Mouse (Mus musculus): ENCODE data around the gene Pds5a. TPM values are rescaled to one million over a fixed set of nuclear protein-coding genes. Genes with fewer than 3 reads are reported as not detected.

Pds5a gene
- polyA plus RNA-seq, 1 experiment from 2014 or later, result 59.6 TPM

DNA sequence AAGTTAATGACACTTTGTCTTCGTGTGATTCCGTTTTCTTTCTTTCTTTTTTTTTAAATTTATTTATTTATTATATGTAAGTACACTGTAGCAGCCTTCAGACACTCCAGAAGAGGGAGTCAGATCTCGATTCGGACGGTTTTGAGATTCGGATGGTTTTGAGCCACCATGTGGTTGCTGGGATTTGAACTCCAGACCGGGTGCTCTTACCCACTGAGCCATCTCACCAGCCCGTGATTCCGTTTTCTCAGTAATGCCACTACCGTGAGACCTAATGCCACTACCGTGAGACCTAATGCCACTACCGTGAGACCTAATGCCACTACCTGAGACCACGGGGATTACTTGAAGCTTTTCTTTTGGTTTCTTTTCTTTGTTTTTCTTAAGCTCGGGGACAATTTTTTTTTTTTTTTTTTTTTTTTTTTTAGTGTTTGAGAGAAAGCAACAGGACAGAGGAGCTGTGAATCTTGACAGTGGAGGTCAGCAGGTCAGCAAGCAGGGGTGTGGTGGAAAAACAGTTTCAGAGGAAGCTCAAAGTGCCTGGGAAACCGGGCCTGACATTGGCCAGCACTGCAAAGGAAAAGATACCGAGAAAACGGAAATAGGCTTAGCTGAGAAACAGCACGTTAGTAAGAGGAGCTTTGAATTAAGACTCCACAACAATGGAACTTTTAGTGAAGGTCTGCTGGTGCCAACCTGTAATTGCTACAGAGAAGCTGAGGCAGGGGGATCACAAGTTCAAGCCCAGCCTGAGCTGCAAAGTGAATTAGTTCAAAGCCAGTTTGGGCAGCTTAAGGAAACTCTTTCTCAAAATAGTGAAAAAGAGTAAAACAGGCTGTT lies 19.2 kb upstream of the Pds5a start:
- ATAC-seq (ENCODE audit: low read depth), result no peak
- Histone ChIP-seq H3K4me2 (ENCODE audit: low read depth, low read length) (no peak overlapping the region), H3K36me3 (ENCODE audit: control insufficient read depth, insufficient read depth, low read length) (no peaks in the 10 kb centered on the region), H3K27me3 (ENCODE audit: control insufficient read depth, insufficient read depth, low read depth, low read length) (no peaks in the 10 kb centered on the region), H3K27ac (ENCODE audit: low read length) (no peak overlapping the region), H3K9ac (ENCODE audit: low read length) (no peak overlapping the region), H3K4me1 (replicated peaks; ENCODE audit: control insufficient read depth, insufficient read depth, low read length) (no peaks in the 10 kb centered on the region), H3K4me3 (ENCODE audit: low read length) (no peak overlapping the region), H3K9me3 (ENCODE audit: control insufficient read depth, low read length) (no peaks in the 10 kb centered on the region)
- WGBS, result 77% methylated on average over 18 of the region's 18 CpGs

DNA sequence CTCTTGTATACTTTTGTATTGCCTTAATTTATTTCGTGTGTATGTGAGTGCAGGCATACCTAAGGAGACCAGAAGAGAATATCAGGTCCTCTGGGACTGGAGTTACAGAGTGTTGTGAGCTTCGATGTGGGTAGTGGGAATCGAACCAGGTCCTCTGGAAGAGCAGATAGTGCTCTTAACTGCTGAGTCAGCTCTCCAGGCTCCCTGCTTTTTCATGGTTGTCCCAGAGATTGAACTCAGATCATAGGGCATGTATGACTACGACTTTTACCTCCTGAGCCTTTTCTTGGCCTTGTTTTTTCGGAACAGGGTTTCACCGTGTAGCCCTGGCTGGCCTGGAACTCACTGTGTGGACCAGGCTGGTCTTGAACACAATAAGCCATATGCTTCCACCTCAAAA lies 17.0 kb upstream of the Pds5a start:
- Histone ChIP-seq H3K27ac (ENCODE audit: low read length) (no peak overlapping the region), H3K36me3 (ENCODE audit: control insufficient read depth, insufficient read depth, low read length) (no peaks in the 10 kb centered on the region), H3K4me1 (replicated peaks; ENCODE audit: control insufficient read depth, insufficient read depth, low read length) (no peaks in the 10 kb centered on the region), H3K9ac (ENCODE audit: low read length) (no peak overlapping the region), H3K9me3 (ENCODE audit: control insufficient read depth, low read length) (no peaks in the 10 kb centered on the region), H3K27me3 (ENCODE audit: control insufficient read depth, insufficient read depth, low read depth, low read length) (no peaks in the 10 kb centered on the region), H3K4me2 (ENCODE audit: low read depth, low read length) (no peak overlapping the region), H3K4me3 (ENCODE audit: low read length) (no peak overlapping the region)
- 83% methylated on average over 6 of the region's 6 CpGs for WGBS
- ATAC-seq (ENCODE audit: low read depth), result no peak

DNA sequence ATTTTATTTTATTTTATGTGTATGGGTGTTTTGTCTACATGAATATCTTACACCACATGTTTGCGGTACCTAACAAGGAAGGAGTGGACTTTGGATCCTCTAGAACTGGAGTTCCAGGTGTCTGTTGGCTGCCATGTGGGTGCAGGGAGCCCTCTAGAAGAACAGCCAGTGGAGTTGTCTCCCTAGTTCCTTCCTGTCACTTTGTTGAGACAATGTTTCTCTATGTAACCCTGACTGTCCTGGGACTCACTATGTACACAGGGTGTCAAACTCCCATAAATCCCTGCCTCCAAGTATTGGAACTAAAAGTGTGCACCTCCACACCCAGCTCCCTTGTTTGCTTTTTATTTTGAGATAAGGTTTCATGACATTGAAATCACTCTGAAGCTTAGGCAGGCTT lies 13.4 kb upstream of the Pds5a start:
- Histone ChIP-seq H3K9ac (ENCODE audit: low read length) (no peak overlapping the region), H3K4me2 (ENCODE audit: low read depth, low read length) (no peak overlapping the region), H3K27ac (ENCODE audit: low read length) (no peak overlapping the region), H3K4me3 (ENCODE audit: low read length) (no peak overlapping the region), H3K4me1 (replicated peaks; ENCODE audit: control insufficient read depth, insufficient read depth, low read length) (no peaks in the 10 kb centered on the region), H3K36me3 (ENCODE audit: control insufficient read depth, insufficient read depth, low read length) (no peaks in the 10 kb centered on the region), H3K9me3 (ENCODE audit: control insufficient read depth, low read length) (no peaks in the 10 kb centered on the region), H3K27me3 (ENCODE audit: control insufficient read depth, insufficient read depth, low read depth, low read length) (no peaks in the 10 kb centered on the region)
- ATAC-seq (ENCODE audit: low read depth), result no peak
- WGBS, result 91% methylated on average over 1 of the region's 1 CpGs

DNA sequence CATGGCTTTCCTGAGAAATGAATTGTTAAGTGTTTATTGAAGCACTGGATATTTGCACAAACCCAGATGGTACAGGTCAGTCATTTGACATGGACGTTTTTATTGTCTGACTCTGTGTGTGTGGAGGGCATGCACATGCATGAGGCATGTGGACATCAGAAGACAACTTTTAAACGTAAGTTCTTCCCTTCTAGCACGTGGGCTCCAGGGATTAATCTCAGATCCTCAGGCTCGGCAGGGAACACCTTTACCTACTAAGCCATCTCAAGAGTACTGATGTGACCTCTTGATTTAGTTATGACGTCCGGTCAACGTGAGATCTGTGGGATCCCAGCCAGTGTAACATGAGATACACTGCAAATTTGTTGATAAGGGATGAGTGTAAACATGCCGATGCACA lies 12.2 kb upstream of the Pds5a start:
- 38% methylated on average over 8 of the region's 8 CpGs for WGBS
- Histone ChIP-seq H3K4me1 (replicated peaks; ENCODE audit: control insufficient read depth, insufficient read depth, low read length) (no peaks in the 10 kb centered on the region), H3K9ac (ENCODE audit: low read length) (no peak overlapping the region), H3K36me3 (ENCODE audit: control insufficient read depth, insufficient read depth, low read length) (no peaks in the 10 kb centered on the region), H3K4me3 (ENCODE audit: low read length) (no peak overlapping the region), H3K27ac (ENCODE audit: low read length) (no peak overlapping the region), H3K9me3 (ENCODE audit: control insufficient read depth, low read length) (no peaks in the 10 kb centered on the region), H3K4me2 (ENCODE audit: low read depth, low read length) (no peak overlapping the region), H3K27me3 (ENCODE audit: control insufficient read depth, insufficient read depth, low read depth, low read length) (no peaks in the 10 kb centered on the region)
- ATAC-seq (ENCODE audit: low read depth), result no peak

DNA sequence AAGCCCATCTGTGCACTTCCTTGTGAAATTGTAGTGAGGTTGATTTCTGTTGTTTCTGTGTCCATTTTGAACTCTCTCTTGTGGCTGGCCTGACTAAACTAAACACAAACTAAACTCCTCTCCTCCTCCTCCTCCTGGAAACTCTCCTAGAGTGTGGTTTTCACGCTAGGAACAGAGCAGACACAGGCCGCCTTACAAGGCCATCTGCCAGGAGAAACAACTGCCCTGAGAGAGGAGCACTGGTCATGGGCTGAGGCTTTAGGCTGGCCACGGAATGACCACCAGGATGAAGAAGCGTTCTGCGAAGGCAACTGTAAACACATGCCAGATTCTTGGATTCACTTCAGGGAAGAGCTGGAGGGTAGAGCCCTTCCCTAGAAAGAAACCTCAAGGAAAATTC lies 8.9 kb upstream of the Pds5a start:
- no peak overlapping the region for H3K9ac ChIP-seq (ENCODE audit: low read length)
- H3K36me3 ChIP-seq (ENCODE audit: control insufficient read depth, insufficient read depth, low read length), result no peaks in the 10 kb centered on the region
- ATAC-seq (ENCODE audit: low read depth), result no peak
- no peak overlapping the region for H3K4me3 ChIP-seq (ENCODE audit: low read length)
- H3K4me1 ChIP-seq (replicated peaks; ENCODE audit: control insufficient read depth, insufficient read depth, low read length), result no peaks in the 10 kb centered on the region
- H3K4me2 ChIP-seq (ENCODE audit: low read depth, low read length), result no peak overlapping the region
- no peaks in the 10 kb centered on the region for H3K27me3 ChIP-seq (ENCODE audit: control insufficient read depth, insufficient read depth, low read depth, low read length)
- WGBS, result 50% methylated on average over 5 of the region's 5 CpGs
- no peak overlapping the region for H3K27ac ChIP-seq (ENCODE audit: low read length)
- no peaks in the 10 kb centered on the region for H3K9me3 ChIP-seq (ENCODE audit: control insufficient read depth, low read length)

DNA sequence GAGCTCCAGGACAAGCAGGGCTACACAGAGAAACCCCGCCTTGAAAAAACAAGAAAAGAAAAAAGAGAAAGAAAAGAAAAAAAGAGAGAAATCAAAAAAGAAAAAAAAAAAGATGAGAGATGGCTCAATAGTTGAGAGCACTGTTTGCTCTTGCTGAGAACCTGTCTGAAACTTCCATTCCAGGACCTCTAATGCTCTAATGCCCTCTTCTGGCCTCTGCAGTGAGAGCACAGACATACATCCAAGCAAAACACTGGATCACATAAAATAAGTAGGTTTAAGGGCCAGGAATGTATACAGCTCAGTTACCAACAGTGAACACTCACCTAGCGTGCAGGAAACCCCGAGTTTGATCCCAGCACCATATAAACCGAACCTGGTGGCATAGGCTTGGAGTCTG lies 8.1 kb upstream of the Pds5a start:
- Histone ChIP-seq H3K4me2 (ENCODE audit: low read depth, low read length) (no peak overlapping the region), H3K36me3 (ENCODE audit: control insufficient read depth, insufficient read depth, low read length) (no peaks in the 10 kb centered on the region), H3K9ac (ENCODE audit: low read length) (no peak overlapping the region), H3K27me3 (ENCODE audit: control insufficient read depth, insufficient read depth, low read depth, low read length) (no peaks in the 10 kb centered on the region), H3K4me1 (replicated peaks; ENCODE audit: control insufficient read depth, insufficient read depth, low read length) (no peaks in the 10 kb centered on the region), H3K27ac (ENCODE audit: low read length) (no peak overlapping the region), H3K9me3 (ENCODE audit: control insufficient read depth, low read length) (no peaks in the 10 kb centered on the region), H3K4me3 (ENCODE audit: low read length) (no peak overlapping the region)
- WGBS, result 76% methylated on average over 4 of the region's 4 CpGs
- ATAC-seq (ENCODE audit: low read depth), result no peak

DNA sequence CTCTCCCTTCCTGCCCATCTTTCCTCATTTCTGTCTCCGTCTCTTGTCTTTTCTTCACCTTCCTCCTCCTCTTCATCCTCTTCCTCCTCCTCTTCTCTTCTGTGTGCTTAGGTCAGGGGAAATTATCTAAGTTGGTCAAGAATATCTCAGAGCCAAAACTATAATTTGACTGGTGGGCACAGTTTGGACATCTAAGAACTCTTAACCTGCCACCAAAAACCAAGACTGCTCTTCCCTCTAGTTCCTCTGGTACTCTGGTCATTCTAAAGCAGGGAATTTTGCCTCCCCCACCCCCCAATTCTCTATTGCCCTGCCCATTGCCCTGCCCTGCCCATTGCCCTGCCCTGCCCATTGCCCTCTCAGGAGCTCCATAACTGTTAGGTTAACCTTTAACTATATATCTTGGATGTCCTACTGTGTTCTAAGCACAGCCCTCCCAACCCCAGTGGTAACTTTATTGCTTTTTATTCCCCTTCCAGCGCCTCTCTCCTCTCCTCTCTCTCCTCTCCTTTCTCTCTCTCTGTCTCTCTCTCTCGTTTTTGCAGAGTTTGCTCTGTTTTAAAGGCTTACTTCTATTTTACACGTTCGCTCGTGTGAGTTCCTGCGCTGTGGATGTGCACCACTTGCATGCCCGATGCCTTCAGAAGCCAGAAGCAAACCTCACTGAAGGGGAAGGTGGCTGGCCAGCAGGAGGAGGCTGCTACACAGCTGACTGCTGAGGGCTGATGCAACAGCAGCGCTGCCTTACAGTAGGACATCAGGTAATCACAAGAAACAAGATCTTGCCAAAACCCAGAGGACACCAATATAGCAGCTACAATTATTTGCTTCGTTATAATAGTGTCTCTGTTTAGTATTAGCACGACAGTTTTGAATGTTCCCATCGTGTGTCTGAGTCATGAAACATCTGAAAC lies 6.9 kb upstream of the Pds5a start:
- no peak overlapping the region for H3K27ac ChIP-seq (ENCODE audit: low read length)
- no peak overlapping the region for H3K9ac ChIP-seq (ENCODE audit: low read length)
- H3K4me1 ChIP-seq (replicated peaks; ENCODE audit: control insufficient read depth, insufficient read depth, low read length), result no peaks in the 10 kb centered on the region
- no peaks in the 10 kb centered on the region for H3K27me3 ChIP-seq (ENCODE audit: control insufficient read depth, insufficient read depth, low read depth, low read length)
- 73% methylated on average over 12 of the region's 12 CpGs for WGBS
- no peak for ATAC-seq (ENCODE audit: low read depth)
- no peak overlapping the region for H3K4me3 ChIP-seq (ENCODE audit: low read length)
- H3K36me3 ChIP-seq (ENCODE audit: control insufficient read depth, insufficient read depth, low read length), result no peaks in the 10 kb centered on the region
- H3K4me2 ChIP-seq (ENCODE audit: low read depth, low read length), result no peak overlapping the region
- H3K9me3 ChIP-seq (ENCODE audit: control insufficient read depth, low read length), result no peaks in the 10 kb centered on the region

DNA sequence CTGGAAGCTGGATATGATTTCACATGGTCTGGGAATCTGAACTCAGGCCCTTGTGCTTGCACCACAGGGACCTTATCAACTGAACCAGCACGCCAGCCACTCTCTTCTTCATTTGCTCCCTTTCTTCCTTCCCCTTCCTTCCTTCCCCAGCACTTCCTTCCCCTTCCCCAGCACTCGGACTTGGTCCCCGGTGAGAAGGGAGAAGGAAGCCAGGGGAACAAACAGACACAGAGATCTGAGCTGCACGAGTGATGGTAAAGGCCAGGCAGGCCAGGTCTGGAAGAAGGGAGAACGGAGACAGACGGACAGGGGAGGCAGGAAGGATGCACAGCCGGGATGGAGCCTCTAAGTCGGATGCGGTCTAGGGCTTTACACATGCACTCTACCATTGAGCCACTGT lies 5.2 kb upstream of the Pds5a start:
- Histone ChIP-seq H3K9ac (ENCODE audit: low read length) (no peak overlapping the region), H3K4me1 (replicated peaks; ENCODE audit: control insufficient read depth, insufficient read depth, low read length) (0 out of 2 replicates have a peak, but pooled peaks cover 2% of the 10 kb centered on the region), H3K36me3 (ENCODE audit: control insufficient read depth, insufficient read depth, low read length) (no peaks in the 10 kb centered on the region), H3K27me3 (ENCODE audit: control insufficient read depth, insufficient read depth, low read depth, low read length) (no peaks in the 10 kb centered on the region), H3K27ac (ENCODE audit: low read length) (no peak overlapping the region), H3K4me2 (ENCODE audit: low read depth, low read length) (no peak overlapping the region), H3K4me3 (ENCODE audit: low read length) (no peak overlapping the region), H3K9me3 (ENCODE audit: control insufficient read depth, low read length) (no peaks in the 10 kb centered on the region)
- no peak for ATAC-seq (ENCODE audit: low read depth)
- 61% methylated on average over 8 of the region's 9 CpGs for WGBS

DNA sequence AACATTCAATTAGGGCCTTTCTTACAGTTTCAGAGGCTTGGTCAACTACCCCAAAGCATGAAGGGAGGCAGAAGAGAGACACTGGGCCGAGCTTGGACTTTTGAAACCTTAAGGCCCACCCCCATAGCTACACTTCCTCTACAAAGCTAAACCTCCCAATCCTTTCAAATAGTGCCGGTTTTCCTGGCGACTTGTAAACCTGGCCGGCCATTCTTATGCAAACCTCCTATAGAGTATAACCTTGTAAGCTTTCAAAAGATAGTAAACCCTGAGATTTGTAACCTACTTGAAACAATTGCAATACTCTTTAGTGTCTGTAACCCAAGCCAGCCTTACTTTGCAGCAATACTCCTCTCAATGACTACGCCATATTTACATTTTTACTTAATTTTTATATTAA lies 2.0 kb upstream of the Pds5a start:
- no peak overlapping the region for H3K9ac ChIP-seq (ENCODE audit: low read length)
- H3K36me3 ChIP-seq (ENCODE audit: control insufficient read depth, insufficient read depth, low read length), result no peaks in the 10 kb centered on the region
- no peak overlapping the region for H3K27ac ChIP-seq (ENCODE audit: low read length)
- no peaks in the 10 kb centered on the region for H3K9me3 ChIP-seq (ENCODE audit: control insufficient read depth, low read length)
- ATAC-seq (ENCODE audit: low read depth), result no peak
- H3K4me3 ChIP-seq (ENCODE audit: low read length), result no peak overlapping the region
- H3K4me2 ChIP-seq (ENCODE audit: low read depth, low read length), result no peak overlapping the region
- WGBS, result 86% methylated on average over 5 of the region's 5 CpGs
- H3K4me1 ChIP-seq (replicated peaks; ENCODE audit: control insufficient read depth, insufficient read depth, low read length), result peaks cover 13% of the 10 kb centered on the region
- H3K27me3 ChIP-seq (ENCODE audit: control insufficient read depth, insufficient read depth, low read depth, low read length), result no peaks in the 10 kb centered on the region

Data from lung, embryonic 16.5 days (tissue).